Mouse (Mus musculus): ENCODE data around the gene Acad11. TPM values are rescaled to one million over a fixed set of nuclear protein-coding genes. Genes with fewer than 3 reads are reported as not detected.

The Acad11 gene
- total and polyA plus RNA-seq, 2 experiments, result 154 to 392 TPM

GRCm38 (mm10) chr9:104034718-104035117 lies 28.5 kb upstream of the Acad11 start:
- 23% methylated on average over 6 of the region's 6 CpGs for WGBS
- Histone ChIP-seq H3K9ac (ENCODE audit: low read depth, low read length) (no peak overlapping the region), H3K79me2 (ENCODE audit: control insufficient read depth, insufficient read depth, low read length) (no peaks in the 10 kb centered on the region), H3K27ac (replicated peaks; ENCODE audit: insufficient read depth, low read depth, low read length) (no peak overlapping the region), H3K4me1 (ENCODE audit: control insufficient read depth, insufficient read depth, low read length) (no peaks in the 10 kb centered on the region), H3K4me3 (ENCODE audit: insufficient read depth, low read depth, low read length) (no peak overlapping the region), H3K36me3 (ENCODE audit: control insufficient read depth, insufficient read depth, low read length) (peaks cover 31% of the 10 kb centered on the region), H3K27me3 (ENCODE audit: control insufficient read depth, insufficient read depth, low read length) (no peaks in the 10 kb centered on the region)
- TF ChIP-seq CTCF (IDR thresholded peaks at IDR 0.05; ENCODE audit: low read depth, low read length) (no peak), POLR2A (IDR thresholded peaks at IDR 0.05; ENCODE audit: extremely low read depth, insufficient read depth, low read length) (no peak)
- peak; percentile 43 for DNase-seq (ENCODE audit: extremely low read depth, low read depth, low spot score)

- Histone ChIP-seq H3K9ac (ENCODE audit: low read depth, low read length) (no peak overlapping the region), H3K79me2 (ENCODE audit: control insufficient read depth, insufficient read depth, low read length) (no peaks in the 10 kb centered on the region), H3K36me3 (ENCODE audit: control insufficient read depth, insufficient read depth, low read length) (peaks cover 27% of the 10 kb centered on the region), H3K4me1 (ENCODE audit: control insufficient read depth, insufficient read depth, low read length) (no peaks in the 10 kb centered on the region), H3K4me3 (ENCODE audit: insufficient read depth, low read depth, low read length) (no peak overlapping the region), H3K27me3 (ENCODE audit: control insufficient read depth, insufficient read depth, low read length) (no peaks in the 10 kb centered on the region), H3K27ac (replicated peaks; ENCODE audit: insufficient read depth, low read depth, low read length) (no peak overlapping the region)
- TF ChIP-seq POLR2A (IDR thresholded peaks at IDR 0.05; ENCODE audit: extremely low read depth, insufficient read depth, low read length) (no peak), CTCF (IDR thresholded peaks at IDR 0.05; ENCODE audit: low read depth, low read length) (peak; percentile 95)
- 43% methylated on average over 24 of the region's 24 CpGs for WGBS
- peak; percentile 76 for DNase-seq (ENCODE audit: extremely low read depth, low read depth, low spot score)
Measured at GRCm38 (mm10) chr9:104035261-104036015, 27.7 kb upstream of the Acad11 start.

- 92% methylated on average over 13 of the region's 13 CpGs for WGBS
- TF ChIP-seq POLR2A (IDR thresholded peaks at IDR 0.05; ENCODE audit: extremely low read depth, insufficient read depth, low read length) (no peak), CTCF (IDR thresholded peaks at IDR 0.05; ENCODE audit: low read depth, low read length) (no peak)
- H3K27ac ChIP-seq (replicated peaks; ENCODE audit: insufficient read depth, low read depth, low read length), result no peak overlapping the region
- no peaks in the 10 kb centered on the region for H3K79me2 ChIP-seq (ENCODE audit: control insufficient read depth, insufficient read depth, low read length)
- no peaks in the 10 kb centered on the region for H3K27me3 ChIP-seq (ENCODE audit: control insufficient read depth, insufficient read depth, low read length)
- H3K9ac ChIP-seq (ENCODE audit: low read depth, low read length), result no peak overlapping the region
- DNase-seq (ENCODE audit: extremely low read depth, low read depth, low spot score), result no peak
- peaks cover 25% of the 10 kb centered on the region for H3K36me3 ChIP-seq (ENCODE audit: control insufficient read depth, insufficient read depth, low read length)
- H3K4me1 ChIP-seq (ENCODE audit: control insufficient read depth, insufficient read depth, low read length), result peaks cover 4% of the 10 kb centered on the region; the same call in 1 of the 2 replicates
- H3K4me3 ChIP-seq (ENCODE audit: insufficient read depth, low read depth, low read length), result no peak overlapping the region
Measured at GRCm38 (mm10) chr9:104038266-104038665, 24.9 kb upstream of the Acad11 start.

GRCm38 (mm10) chr9:104039031-104039695 lies 24.0 kb upstream of the Acad11 start:
- H3K27me3 ChIP-seq (ENCODE audit: control insufficient read depth, insufficient read depth, low read length), result no peaks in the 10 kb centered on the region
- no peaks in the 10 kb centered on the region for H3K79me2 ChIP-seq (ENCODE audit: control insufficient read depth, insufficient read depth, low read length)
- H3K27ac ChIP-seq (replicated peaks; ENCODE audit: insufficient read depth, low read depth, low read length), result 0 out of 2 replicates have a peak overlapping the region, but pooled peaks have one; percentile 8
- DNase-seq (ENCODE audit: extremely low read depth, low read depth, low spot score), result no peak
- 91% methylated on average over 21 of the region's 21 CpGs for WGBS
- peaks cover 25% of the 10 kb centered on the region for H3K36me3 ChIP-seq (ENCODE audit: control insufficient read depth, insufficient read depth, low read length)
- H3K4me1 ChIP-seq (ENCODE audit: control insufficient read depth, insufficient read depth, low read length), result peaks cover 5% of the 10 kb centered on the region; the same call in 1 of the 2 replicates
- no peak for TF ChIP-seq CTCF (IDR thresholded peaks at IDR 0.05; ENCODE audit: low read depth, low read length)
- TF ChIP-seq POLR2A (IDR thresholded peaks at IDR 0.05; ENCODE audit: extremely low read depth, insufficient read depth, low read length), result no peak
- H3K4me3 ChIP-seq (ENCODE audit: insufficient read depth, low read depth, low read length), result peak overlapping the region; percentile 37; the same call in 1 of the 2 replicates
- no peak overlapping the region for H3K9ac ChIP-seq (ENCODE audit: low read depth, low read length)

- H3K27me3 ChIP-seq (ENCODE audit: control insufficient read depth, insufficient read depth, low read length), result no peaks in the 10 kb centered on the region
- WGBS, result 77% methylated on average over 4 of the region's 4 CpGs
- TF ChIP-seq CTCF (IDR thresholded peaks at IDR 0.05; ENCODE audit: low read depth, low read length), result no peak
- no peak for TF ChIP-seq POLR2A (IDR thresholded peaks at IDR 0.05; ENCODE audit: extremely low read depth, insufficient read depth, low read length)
Measured at GRCm38 (mm10) chr9:104039742-104040141, 23.4 kb upstream of the Acad11 start.

More at GRCm38 (mm10) chr9:104039742-104040141, 23.4 kb upstream of the Acad11 start:
- peaks cover 23% of the 10 kb centered on the region for H3K36me3 ChIP-seq (ENCODE audit: control insufficient read depth, insufficient read depth, low read length)
- no peak overlapping the region for H3K27ac ChIP-seq (replicated peaks; ENCODE audit: insufficient read depth, low read depth, low read length)
- H3K4me3 ChIP-seq (ENCODE audit: insufficient read depth, low read depth, low read length), result peak overlapping the region; percentile 15; the same call in 1 of the 2 replicates
- no peaks in the 10 kb centered on the region for H3K79me2 ChIP-seq (ENCODE audit: control insufficient read depth, insufficient read depth, low read length)
- no peak for DNase-seq (ENCODE audit: extremely low read depth, low read depth, low spot score)
- no peak overlapping the region for H3K9ac ChIP-seq (ENCODE audit: low read depth, low read length)
- H3K4me1 ChIP-seq (ENCODE audit: control insufficient read depth, insufficient read depth, low read length), result peaks cover 5% of the 10 kb centered on the region; the same call in 1 of the 2 replicates

Measured in liver, adult 2 months (tissue).